In the genomic region with DNA sequence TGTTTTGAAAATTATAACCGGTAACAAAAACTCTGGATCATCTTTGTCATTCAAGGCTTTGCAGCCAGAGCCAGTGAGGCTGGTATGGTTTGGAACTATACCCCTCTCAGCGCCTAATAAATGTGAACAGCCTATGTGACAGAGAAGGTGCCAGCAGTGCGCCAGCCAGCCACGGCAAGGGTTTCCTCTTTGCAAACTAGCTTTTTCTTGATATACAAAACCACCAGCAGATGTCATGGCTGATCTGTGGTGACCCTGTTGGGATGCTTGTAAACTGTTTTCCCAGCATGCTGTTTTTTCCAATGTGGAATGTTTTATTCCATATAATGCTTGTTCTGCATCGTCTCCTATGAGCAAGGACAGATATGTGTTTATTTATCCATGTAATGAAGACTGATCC, we compare ENCODE assay signal across 9 mouse cellular contexts. TPM values are rescaled to one million over a fixed set of nuclear protein-coding genes. Genes with fewer than 3 reads are reported as not detected.
DNase-seq lines count a peak whose midpoint lies in the region; TF ChIP-seq lines count a peak whose summit lies in the region.
"Had no signal": no experiment of that assay in that cellular context is flagged by ENCODE, and none has a peak within 500 bp of the region (broad histone marks: within the 10 kb centered on the region; RNA-seq: fewer than 3 reads in every experiment).

No protein-coding gene starts in this region.

- no peak for TF ChIP-seq CTCF in thymus, adult 2 months (IDR thresholded peaks at IDR 0.05; ENCODE audit: borderline replicate concordance, control insufficient read depth, extremely low read depth, insufficient read depth, low read length, poor library complexity)

- 64% methylated on average over 5 of the region's 5 CpGs for WGBS in thymus, adult 2 months

- no peaks in the 10 kb centered on the region for H3K36me3 ChIP-seq in thymus, adult 2 months (ENCODE audit: control insufficient read depth, insufficient read depth, low read length)

- TF ChIP-seq POLR2A in thymus, adult 2 months (IDR thresholded peaks at IDR 0.05; ENCODE audit: control insufficient read depth, extremely low read depth, insufficient read depth, low read length, poor library complexity): no peak

- H3K27ac ChIP-seq in thymus, adult 2 months (ENCODE audit: control insufficient read depth, insufficient read depth, low read length): no peak overlapping the region

- DNase-seq in left cerebral cortex, adult 18-20 months (ENCODE audit: low spot score in 2 of 2): peak; percentile 6 to 8
- no peak for DNase-seq in left cerebral cortex, adult 8-10 months (ENCODE audit: low spot score in 2 of 2)
- peak; percentile 19 for DNase-seq in ZHBTc4 (ENCODE audit: low read depth, low spot score)
- DNase-seq in cerebellum, adult 8-10 months: peak; percentile 18
- peak; percentile 5 for DNase-seq in mesoderm, embryonic 11.5 days (ENCODE audit: low read depth, low spot score)
- no peak for DNase-seq in thymus, adult 2 months
- DNase-seq in embryo, embryonic 10.5 days (ENCODE audit: low spot score): no peak
- DNase-seq: kidney, postnatal 14 days; lung, postnatal 10 days had no signal

- H3K4me1 ChIP-seq in thymus, adult 2 months (replicated peaks; ENCODE audit: control insufficient read depth, insufficient read depth, low read length): no peaks in the 10 kb centered on the region

- no peaks in the 10 kb centered on the region for H3K27me3 ChIP-seq in thymus, adult 2 months (ENCODE audit: control insufficient read depth, insufficient read depth, low read length)

- no peak overlapping the region for H3K4me3 ChIP-seq in thymus, adult 2 months (ENCODE audit: control insufficient read depth, insufficient read depth, low read length)

RNA-seq across cellular contexts. Expression of a gene that starts 30.0 kb away (rescaled TPM):
- 10 to 100 TPM; 23.9 to 33.3 TPM for total RNA-seq in left cerebral cortex, adult 18-20 months (2021)
- 10 to 100 TPM; 15.6 to 24.6 (median 19.7) TPM for total RNA-seq in left cerebral cortex, adult 8-10 months (2022)
- 38.4 and 47.9 TPM in 2 replicates for polyA plus RNA-seq in thymus, adult 2 months (2012; rRNA removed)

Comparison
In these comparisons a context has a peak if more than half of its experiments do, and no peak if none do; other contexts are left out.
1. DNase-seq: peak in left cerebral cortex, adult 18-20 months (2 of 2), ZHBTc4 (single experiment), cerebellum, adult 8-10 months (single experiment) and mesoderm, embryonic 11.5 days (single experiment); none in left cerebral cortex, adult 8-10 months (0 of 2), thymus, adult 2 months (single experiment) and embryo, embryonic 10.5 days (single experiment).